Mouse (Mus musculus) liver (tissue): ENCODE results near the gene Clic1.
"Not testable (repeated sequence)": the region's sequence is repeated elsewhere in the genome, so short reads cannot be mapped to it uniquely, and the experiment has no call there.

ENCODE experiments used
- DNase-seq: peaks from one replicate; pipeline ENCODE4 v3.0.0-alpha.2; 2020; ENCODE audit warnings: mixed read lengths

Gene Clic1

DNA sequence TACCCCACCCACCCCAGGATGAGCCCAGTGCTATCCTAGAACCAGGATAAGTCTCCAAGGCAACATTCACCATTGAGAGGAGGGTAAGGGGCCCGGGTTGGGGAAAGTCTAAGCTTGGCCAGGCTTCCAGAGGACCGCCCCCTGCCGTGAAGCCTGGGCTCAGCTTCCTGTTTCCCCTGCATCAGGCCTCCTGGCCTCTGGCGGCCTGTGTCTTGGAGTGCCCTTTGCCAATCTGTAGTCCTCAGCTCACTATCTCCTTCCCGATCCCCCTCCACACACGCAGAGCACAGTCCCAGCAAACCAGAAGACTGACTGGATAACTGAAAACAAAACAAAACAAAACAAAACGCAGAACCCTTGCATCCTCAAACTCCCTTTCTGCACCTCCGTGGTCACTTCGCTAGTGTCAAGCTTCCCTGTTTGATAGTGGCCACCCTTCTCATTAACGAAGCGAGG, at the start of gene Clic1:
Clic1 (plus strand) TSS at position 406 of the 456 bp plus-strand sequence.
- peak; percentile 81 for DNase-seq

GRCm38 (mm10) chr17:35000717-35001451, 48.9 kb upstream of the Clic1 start, which contains the start of gene Vars:
TSS of gene Vars (plus strand) at chr17:35000987.
- DNase-seq = peak; percentile 89

GRCm38 (mm10) chr17:35001452-35002152, 48.2 kb upstream of the Clic1 start:
- peak; percentile 53 for DNase-seq

DNA sequence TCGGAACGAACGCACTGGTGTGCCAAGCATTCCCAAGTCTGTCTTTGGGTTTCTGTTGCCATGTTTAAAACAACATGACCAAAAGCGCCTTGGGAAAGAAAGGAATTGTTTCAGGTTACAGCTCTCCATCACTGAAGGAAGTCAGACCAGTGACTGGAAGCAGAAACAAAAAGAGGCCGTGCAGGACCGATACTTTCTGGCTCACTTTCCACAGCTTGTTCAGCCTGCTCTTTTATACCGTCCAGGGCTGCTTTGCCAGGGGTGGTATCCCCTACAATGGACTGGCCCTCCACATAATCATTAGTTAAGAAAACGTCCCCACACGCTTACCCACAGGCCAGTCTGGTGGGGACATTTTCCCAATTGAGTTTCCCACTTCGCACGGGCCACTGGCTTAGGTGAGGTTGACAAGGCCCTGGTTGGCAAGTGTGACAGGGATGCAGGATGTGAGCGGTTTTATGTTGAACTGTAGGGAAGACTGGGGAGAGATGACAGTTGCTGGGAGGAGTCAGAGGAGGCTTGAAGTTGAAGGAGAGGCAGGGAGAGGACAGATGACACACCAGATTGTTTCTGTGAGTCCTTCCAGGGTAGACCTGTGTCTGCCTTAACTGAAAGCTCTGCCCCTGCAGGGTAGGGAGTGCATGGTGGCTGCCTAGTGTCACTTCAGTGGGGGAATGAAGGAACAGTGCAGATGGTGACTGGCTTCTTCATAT, 47.5 kb upstream of the Clic1 start:
- DNase-seq = peak; percentile 54

GRCm38 (mm10) chr17:35003022-35003838, 46.5 kb upstream of the Clic1 start:
- no peak for DNase-seq

DNA sequence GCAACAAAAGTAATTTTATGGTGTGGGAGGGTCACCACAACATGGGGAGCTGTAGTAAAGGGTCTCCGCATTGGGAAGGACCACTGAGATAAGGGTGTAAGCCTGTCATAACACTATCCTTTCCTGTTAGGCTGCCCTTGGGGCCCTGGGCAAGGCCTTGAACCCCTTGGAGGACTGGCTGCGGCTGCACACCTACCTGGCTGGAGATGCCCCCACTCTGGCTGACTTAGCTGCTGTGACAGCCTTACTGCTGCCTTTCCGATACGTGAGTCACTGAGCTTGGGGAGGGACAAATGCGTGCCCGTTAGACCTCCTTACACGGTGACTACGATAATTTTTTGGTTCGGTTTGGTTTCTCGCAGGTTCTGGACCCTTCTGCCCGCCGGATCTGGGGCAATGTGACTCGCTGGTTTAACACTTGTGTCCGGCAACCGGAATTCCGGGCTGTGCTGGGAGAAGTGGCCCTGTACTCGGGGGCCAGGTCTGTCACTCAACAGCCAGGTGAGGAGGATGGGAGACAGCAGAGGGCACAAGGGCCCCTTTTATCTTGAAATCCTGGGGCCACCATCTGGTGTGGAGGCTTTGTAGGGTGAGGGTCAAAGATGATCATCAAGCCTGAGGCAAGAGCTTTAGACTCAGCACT, 45.6 kb upstream of the Clic1 start:
- DNase-seq = no peak

GRCm38 (mm10) chr17:35005158-35005557, 44.6 kb upstream of the Clic1 start:
- DNase-seq = no peak

- not testable (repeated sequence) for DNase-seq
These were observed 43.9 kb upstream of the Clic1 start for GRCm38 (mm10) chr17:35005902-35006301.

GRCm38 (mm10) chr17:35007387-35007991, 42.3 kb upstream of the Clic1 start:
- no peak for DNase-seq

GRCm38 (mm10) chr17:35009586-35009985, 40.2 kb upstream of the Clic1 start:
- DNase-seq = no peak

GRCm38 (mm10) chr17:35011440-35011839, 38.3 kb upstream of the Clic1 start:
- no peak for DNase-seq

GRCm38 (mm10) chr17:35012430-35012829, 37.3 kb upstream of the Clic1 start:
- DNase-seq = peak; percentile 2

GRCm38 (mm10) chr17:35013221-35013620, 36.5 kb upstream of the Clic1 start:
- DNase-seq = no peak

- DNase-seq = no peak
These were observed 34.5 kb upstream of the Clic1 start for GRCm38 (mm10) chr17:35015296-35015695.

- DNase-seq = no peak
These were observed 33.4 kb upstream of the Clic1 start, which contains the start of gene Vwa7 for GRCm38 (mm10) chr17:35016376-35016775. TSS of gene Vwa7 (plus strand) at chr17:35016579.

DNA sequence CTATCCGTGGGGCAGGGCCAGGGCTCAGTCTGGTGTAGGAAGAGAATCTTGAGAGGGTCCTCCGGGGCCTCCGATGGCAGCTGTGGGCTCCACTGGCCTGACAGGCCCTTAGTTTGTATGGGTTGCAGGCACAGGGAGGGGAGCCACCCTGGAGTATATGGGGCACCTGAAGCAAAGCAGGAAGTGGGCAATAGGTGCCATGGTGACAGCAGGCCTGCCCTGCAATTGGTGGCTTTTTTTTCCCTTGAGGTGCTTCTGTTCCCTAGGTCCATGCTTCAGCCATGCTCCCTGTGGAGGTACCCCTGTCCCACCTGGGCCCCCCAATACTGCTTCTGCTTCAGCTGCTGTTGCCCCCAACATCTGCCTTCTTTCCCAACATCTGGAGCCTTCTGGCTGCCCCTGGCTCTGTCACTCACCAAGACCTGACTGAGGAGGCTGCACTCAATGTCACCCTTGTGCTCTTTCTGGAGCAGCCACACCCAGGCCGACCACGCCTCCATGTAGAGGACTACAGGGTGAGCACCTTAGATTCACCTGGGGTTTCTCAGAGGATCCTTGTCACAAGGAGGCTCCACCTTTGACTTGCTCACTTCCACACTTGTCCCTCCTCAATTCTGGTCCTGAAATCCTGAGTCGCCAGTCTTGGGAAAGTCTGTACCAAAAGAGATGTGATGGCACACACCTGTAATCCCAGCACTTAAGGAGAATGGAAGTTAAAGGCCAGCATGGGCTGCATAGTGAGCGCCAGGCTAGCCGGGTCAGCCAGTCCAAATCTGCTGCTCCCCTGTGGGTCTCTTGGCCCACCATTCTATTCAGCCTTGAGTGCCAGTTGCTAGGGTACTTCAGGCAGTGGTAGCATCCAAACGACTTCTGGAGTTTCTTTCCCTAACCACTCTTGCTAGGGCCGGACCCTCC, 32.7 kb upstream of the Clic1 start:
- DNase-seq = peak; percentile 5

- peak; percentile 3 for DNase-seq
These were observed 32.1 kb upstream of the Clic1 start for GRCm38 (mm10) chr17:35017706-35018030.

DNA sequence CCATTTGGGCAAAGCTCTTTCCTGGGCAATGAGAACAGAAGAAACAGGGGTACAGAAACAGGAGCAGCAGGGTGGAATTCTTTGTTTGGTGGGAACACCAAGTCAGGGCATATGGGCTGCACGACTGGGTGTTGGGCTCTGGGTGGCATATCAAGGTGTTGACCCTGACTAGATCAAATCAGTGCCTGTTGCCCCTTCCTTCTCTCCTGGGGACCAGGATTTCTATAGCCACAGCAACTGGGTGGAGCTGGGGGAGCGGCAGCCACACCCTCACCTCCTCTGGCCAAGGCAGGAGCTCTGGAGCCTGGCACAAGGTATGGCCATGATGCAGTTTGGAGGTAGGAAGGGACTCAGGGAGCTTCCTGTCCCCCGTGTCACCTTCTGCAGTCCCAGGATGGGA, 31.6 kb upstream of the Clic1 start:
- no peak for DNase-seq

DNA sequence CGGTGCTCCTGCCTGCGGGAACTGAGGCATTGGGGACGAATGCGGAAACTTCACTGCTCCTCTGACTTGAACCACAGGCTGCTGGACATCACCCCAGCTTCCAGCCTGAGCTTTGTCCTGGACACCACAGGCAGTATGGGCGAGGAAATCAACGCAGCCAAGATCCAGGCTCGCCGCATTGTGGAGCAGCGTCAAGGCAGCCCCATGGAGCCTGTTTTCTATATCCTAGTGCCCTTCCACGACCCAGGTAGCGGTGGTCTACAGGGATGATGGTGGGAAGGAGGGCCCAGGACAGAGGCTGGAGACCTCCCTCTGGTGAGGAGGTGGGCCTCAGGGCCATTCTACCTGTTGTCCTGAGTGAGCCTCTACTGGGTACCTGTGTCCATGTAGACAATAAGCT, 29.9 kb upstream of the Clic1 start:
- no peak for DNase-seq

- no peak for DNase-seq
These were observed 29.2 kb upstream of the Clic1 start for GRCm38 (mm10) chr17:35020551-35020950.
